ENCODE assay signal across 13 mouse cellular contexts in genomic region chr1:43305349-43306278, GRCm38 (mm10).
DNase-seq lines count a peak whose midpoint lies in the region; ATAC-seq and TF ChIP-seq lines count a peak whose summit lies in the region.
"Had no signal": no experiment of that assay in that cellular context is flagged by ENCODE, and none has a peak within 500 bp of the region (broad histone marks: within the 10 kb centered on the region; RNA-seq: fewer than 3 reads in every experiment).

No protein-coding gene starts in this region.

- WGBS in embryonic facial prominence, embryonic 13.5 days: 43% methylated on average over 9 of the region's 9 CpGs
- 65% methylated on average over 9 of the region's 9 CpGs for WGBS in embryonic facial prominence, embryonic 10.5 days
- 29% methylated on average over 9 of the region's 9 CpGs for WGBS in lung, postnatal 0 days
- 73% methylated on average over 9 of the region's 9 CpGs for WGBS in midbrain, embryonic 11.5 days
- 66% methylated on average over 9 of the region's 9 CpGs for WGBS in midbrain, embryonic 16.5 days

- TF ChIP-seq EP300 in lung, postnatal 0 days (IDR thresholded peaks at IDR 0.05): no peak

- no peak for TF ChIP-seq CTCF in lung, postnatal 0 days (IDR thresholded peaks at IDR 0.05)

- H3K4me3 ChIP-seq in embryonic facial prominence, embryonic 13.5 days: no peak overlapping the region
- no peak overlapping the region for H3K4me3 ChIP-seq in embryonic facial prominence, embryonic 10.5 days
- no peak overlapping the region for H3K4me3 ChIP-seq in lung, postnatal 0 days (ENCODE audit: low read depth, low read length)
- H3K4me3 ChIP-seq in midbrain, embryonic 11.5 days (ENCODE audit: low read depth, low read length): no peak overlapping the region
- no peak overlapping the region for H3K4me3 ChIP-seq in midbrain, embryonic 16.5 days (ENCODE audit: low read depth, low read length)
- H3K4me3 ChIP-seq: heart, embryonic 15.5 days; left cerebral cortex, adult 2 months had no signal

- no peaks in the 10 kb centered on the region for H3K9me3 ChIP-seq in embryonic facial prominence, embryonic 13.5 days
- no peaks in the 10 kb centered on the region for H3K9me3 ChIP-seq in embryonic facial prominence, embryonic 10.5 days
- no peaks in the 10 kb centered on the region for H3K9me3 ChIP-seq in lung, postnatal 0 days (ENCODE audit: low read length)
- H3K9me3 ChIP-seq in midbrain, embryonic 11.5 days (ENCODE audit: control insufficient read depth, low read length): no peaks in the 10 kb centered on the region
- H3K9me3 ChIP-seq in midbrain, embryonic 16.5 days (replicated peaks; ENCODE audit: control insufficient read depth, low read length, poor library complexity, severe bottlenecking): no peaks in the 10 kb centered on the region
- H3K9me3 ChIP-seq: heart, embryonic 15.5 days had no signal

- DNase-seq in embryonic facial prominence, embryonic 10.5 days (ENCODE audit: low spot score): no peak
- peak; percentile 73 for DNase-seq in lung, postnatal 0 days (ENCODE audit: low spot score)
- no peak for DNase-seq in lung, postnatal 14 days
- peak; percentile 14 to 34 for DNase-seq in kidney, postnatal 4 days
- DNase-seq in midbrain, embryonic 11.5 days (ENCODE audit: low spot score, missing footprints): no peak
- DNase-seq in embryo, embryonic 9.5 days (ENCODE audit: extremely low spot score): no peak
- DNase-seq: cerebellum, postnatal 36 days; gastrocnemius, postnatal 10 days had no signal

- no peak overlapping the region for H3K9ac ChIP-seq in embryonic facial prominence, embryonic 13.5 days
- H3K9ac ChIP-seq in lung, postnatal 0 days (replicated peaks; ENCODE audit: low read depth): no peak overlapping the region
- no peak overlapping the region for H3K9ac ChIP-seq in midbrain, embryonic 11.5 days (ENCODE audit: low read length)
- H3K9ac ChIP-seq in midbrain, embryonic 16.5 days (ENCODE audit: low read depth, low read length): no peak overlapping the region
- H3K9ac ChIP-seq: heart, embryonic 15.5 days; hindbrain, embryonic 14.5 days had no signal

- H3K27me3 ChIP-seq in embryonic facial prominence, embryonic 13.5 days: no peaks in the 10 kb centered on the region
- H3K27me3 ChIP-seq in embryonic facial prominence, embryonic 10.5 days (replicated peaks; ENCODE audit: low read depth, poor library complexity, severe bottlenecking): no peaks in the 10 kb centered on the region
- H3K27me3 ChIP-seq in lung, postnatal 0 days (replicated peaks; ENCODE audit: insufficient read depth, low read length): no peaks in the 10 kb centered on the region
- no peaks in the 10 kb centered on the region for H3K27me3 ChIP-seq in midbrain, embryonic 11.5 days (ENCODE audit: control insufficient read depth, insufficient read depth, low read length)
- H3K27me3 ChIP-seq in midbrain, embryonic 16.5 days (ENCODE audit: control insufficient read depth, insufficient read depth, low read depth, low read length): no peaks in the 10 kb centered on the region
- H3K27me3 ChIP-seq: heart, embryonic 15.5 days had no signal

- H3K27ac ChIP-seq in embryonic facial prominence, embryonic 13.5 days: peak overlapping the region; percentile 18; the same call in 1 of the 2 replicates
- H3K27ac ChIP-seq in embryonic facial prominence, embryonic 10.5 days (replicated peaks): no peak overlapping the region
- no peak overlapping the region for H3K27ac ChIP-seq in lung, postnatal 0 days (ENCODE audit: low read length)
- H3K27ac ChIP-seq in midbrain, embryonic 11.5 days (ENCODE audit: low read depth, low read length): no peak overlapping the region
- H3K27ac ChIP-seq in midbrain, embryonic 16.5 days (ENCODE audit: low read length): no peak overlapping the region
- H3K27ac ChIP-seq: heart, embryonic 15.5 days; hindbrain, embryonic 14.5 days; left cerebral cortex, adult 2 months had no signal

- no peak overlapping the region for H3K4me2 ChIP-seq in embryonic facial prominence, embryonic 13.5 days
- H3K4me2 ChIP-seq in lung, postnatal 0 days (replicated peaks; ENCODE audit: low read depth, low read length): no peak overlapping the region
- no peak overlapping the region for H3K4me2 ChIP-seq in midbrain, embryonic 11.5 days
- H3K4me2 ChIP-seq in midbrain, embryonic 16.5 days (ENCODE audit: low read length): no peak overlapping the region
- H3K4me2 ChIP-seq: heart, embryonic 15.5 days; hindbrain, embryonic 14.5 days had no signal

- H3K4me1 ChIP-seq in embryonic facial prominence, embryonic 13.5 days: peaks cover 24% of the 10 kb centered on the region
- peaks cover 31% of the 10 kb centered on the region for H3K4me1 ChIP-seq in embryonic facial prominence, embryonic 10.5 days
- no peaks in the 10 kb centered on the region for H3K4me1 ChIP-seq in lung, postnatal 0 days (ENCODE audit: insufficient read depth, low read depth, low read length)
- H3K4me1 ChIP-seq in midbrain, embryonic 11.5 days (ENCODE audit: control insufficient read depth, insufficient read depth, low read length): no peaks in the 10 kb centered on the region
- peaks cover 5% of the 10 kb centered on the region for H3K4me1 ChIP-seq in midbrain, embryonic 16.5 days (ENCODE audit: control insufficient read depth, insufficient read depth, low read length)

- no peak for ATAC-seq in embryonic facial prominence, embryonic 13.5 days (ENCODE audit: insufficient number of reproducible peaks, insufficient read depth, low FRiP score, low TSS enrichment, low read depth)
- peak; percentile 68 for ATAC-seq in lung, postnatal 0 days
- ATAC-seq in midbrain, embryonic 11.5 days (ENCODE audit: low FRiP score): no peak
- no peak for ATAC-seq in midbrain, embryonic 16.5 days

- no peaks in the 10 kb centered on the region for H3K36me3 ChIP-seq in embryonic facial prominence, embryonic 13.5 days
- no peaks in the 10 kb centered on the region for H3K36me3 ChIP-seq in embryonic facial prominence, embryonic 10.5 days (replicated peaks)
- no peaks in the 10 kb centered on the region for H3K36me3 ChIP-seq in lung, postnatal 0 days (ENCODE audit: insufficient read depth, low read length)
- no peaks in the 10 kb centered on the region for H3K36me3 ChIP-seq in midbrain, embryonic 11.5 days (ENCODE audit: control insufficient read depth, insufficient read depth, low read length)
- H3K36me3 ChIP-seq in midbrain, embryonic 16.5 days (ENCODE audit: control insufficient read depth, insufficient read depth, low read length): no peaks in the 10 kb centered on the region
- H3K36me3 ChIP-seq: heart, embryonic 15.5 days had no signal

Comparison
In these comparisons a context has a peak if more than half of its experiments do, and no peak if none do; other contexts are left out.
1. DNase-seq: peak in lung, postnatal 0 days (single experiment) and kidney, postnatal 4 days (2 of 2); none in embryonic facial prominence, embryonic 10.5 days (single experiment), lung, postnatal 14 days (single experiment), midbrain, embryonic 11.5 days (single experiment) and embryo, embryonic 9.5 days (single experiment).